Mouse (Mus musculus): ENCODE data around the gene Foxa2.

DNA sequence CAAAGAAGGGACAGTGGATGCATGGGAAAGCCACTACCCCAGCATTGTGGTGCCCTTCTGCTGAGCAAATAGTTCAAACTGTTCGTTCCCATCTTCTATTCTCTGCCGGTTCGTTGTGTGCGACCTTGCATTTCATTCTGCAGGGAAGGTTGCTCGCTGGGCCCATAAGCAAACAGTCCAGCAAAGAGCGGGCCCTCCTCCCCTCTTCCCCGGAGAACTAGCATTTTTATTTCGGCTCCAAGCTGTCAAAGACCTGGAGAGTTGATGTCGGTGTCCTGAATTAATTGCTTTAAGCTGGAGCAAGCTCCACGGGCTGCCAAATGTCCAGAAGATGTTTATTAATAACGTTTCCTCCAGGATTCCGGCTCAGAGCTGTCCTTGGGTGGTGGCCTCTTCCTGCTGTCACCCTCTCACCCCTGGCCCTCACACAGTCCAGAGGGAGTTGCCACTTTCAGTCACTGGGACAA lies 23.4 kb downstream of the Foxa2 start:
- no peak for TF ChIP-seq CTCF (conservative IDR thresholded peaks at IDR 0.05; ENCODE audit: insufficient read depth, insufficient read length, low read depth, low read length)
- no peak for TF ChIP-seq POLR2A (IDR thresholded peaks at IDR 0.05; ENCODE audit: low read depth, low read length)

Measured in kidney, adult 2 months (tissue).